Mouse (Mus musculus): ENCODE results near the gene Stx5a. TPM values are rescaled to one million over a fixed set of nuclear protein-coding genes. Genes with fewer than 3 reads are reported as not detected.
A peak's percentile ranks its signal among the peaks of the same experiment; 100 is the strongest.

Gene Stx5a
- polyA plus RNA-seq, 1 experiment: 88.0 TPM

GRCm38 (mm10) chr19:8736160-8736467 lies 5.1 kb upstream of the Stx5a start:
- peaks cover 5% of the 10 kb centered on the region for H3K4me1 ChIP-seq (ENCODE audit: control insufficient read depth, insufficient read depth, low read length)
- no peak for DNase-seq
- WGBS: 3% methylated on average over 11 of the region's 11 CpGs
- H3K4me3 ChIP-seq (replicated peaks; ENCODE audit: extremely low read depth, low read depth, low read length): peak overlapping the region; percentile 97
- TF ChIP-seq POLR2A (IDR thresholded peaks at IDR 0.05; ENCODE audit: borderline replicate concordance, extremely low read depth, low read depth, low read length) (no peak), CTCF (IDR thresholded peaks at IDR 0.05; ENCODE audit: insufficient read depth, low read length) (no peak)

GRCm38 (mm10) chr19:8738911-8739310 lies 2.3 kb upstream of the Stx5a start:
- TF ChIP-seq POLR2A (IDR thresholded peaks at IDR 0.05; ENCODE audit: borderline replicate concordance, extremely low read depth, low read depth, low read length) (no peak), CTCF (IDR thresholded peaks at IDR 0.05; ENCODE audit: insufficient read depth, low read length) (no peak)
- WGBS: 88% methylated on average over 7 of the region's 7 CpGs
- no peak for DNase-seq
- peaks cover 13% of the 10 kb centered on the region for H3K4me1 ChIP-seq (ENCODE audit: control insufficient read depth, insufficient read depth, low read length)
- H3K4me3 ChIP-seq (replicated peaks; ENCODE audit: extremely low read depth, low read depth, low read length): no peak overlapping the region

GRCm38 (mm10) chr19:8739646-8740045 lies 1.6 kb upstream of the Stx5a start:
- DNase-seq: no peak
- WGBS: 94% methylated on average over 6 of the region's 6 CpGs
- Histone ChIP-seq H3K4me1 (ENCODE audit: control insufficient read depth, insufficient read depth, low read length) (peaks cover 13% of the 10 kb centered on the region), H3K4me3 (replicated peaks; ENCODE audit: extremely low read depth, low read depth, low read length) (no peak overlapping the region)
- TF ChIP-seq CTCF (IDR thresholded peaks at IDR 0.05; ENCODE audit: insufficient read depth, low read length): no peak
- TF ChIP-seq POLR2A (IDR thresholded peaks at IDR 0.05; ENCODE audit: borderline replicate concordance, extremely low read depth, low read depth, low read length): no peak

- TF ChIP-seq CTCF (IDR thresholded peaks at IDR 0.05; ENCODE audit: insufficient read depth, low read length) (no peak), POLR2A (IDR thresholded peaks at IDR 0.05; ENCODE audit: borderline replicate concordance, extremely low read depth, low read depth, low read length) (no peak)
- WGBS: 64% methylated on average over 14 of the region's 14 CpGs
- Histone ChIP-seq H3K4me1 (ENCODE audit: control insufficient read depth, insufficient read depth, low read length) (peaks cover 13% of the 10 kb centered on the region), H3K4me3 (replicated peaks; ENCODE audit: extremely low read depth, low read depth, low read length) (peak within 1 kb of the TSS; percentile 98)
- no peak for DNase-seq
Observed at GRCm38 (mm10) chr19:8740603-8741002, 610 bp upstream of the Stx5a start, which contains the start of gene 1700092M07Rik. TSS of gene 1700092M07Rik (plus strand) at chr19:8740718.

- no peak for TF ChIP-seq CTCF (IDR thresholded peaks at IDR 0.05; ENCODE audit: insufficient read depth, low read length)
- TF ChIP-seq POLR2A (IDR thresholded peaks at IDR 0.05; ENCODE audit: borderline replicate concordance, extremely low read depth, low read depth, low read length): no peak
- peaks cover 13% of the 10 kb centered on the region for H3K4me1 ChIP-seq (ENCODE audit: control insufficient read depth, insufficient read depth, low read length)
- WGBS: 8% methylated on average over 14 of the region's 14 CpGs
- peak overlapping the region; percentile 83 for H3K4me3 ChIP-seq (replicated peaks; ENCODE audit: extremely low read depth, low read depth, low read length)
- no peak for DNase-seq
Observed at GRCm38 (mm10) chr19:8742176-8742575, 963 bp downstream of the Stx5a start.

- Histone ChIP-seq H3K4me1 (ENCODE audit: control insufficient read depth, insufficient read depth, low read length) (peaks cover 13% of the 10 kb centered on the region), H3K4me3 (replicated peaks; ENCODE audit: extremely low read depth, low read depth, low read length) (no peak overlapping the region)
- DNase-seq: no peak
- WGBS: 89% methylated on average over 1 of the region's 1 CpGs
- TF ChIP-seq CTCF (IDR thresholded peaks at IDR 0.05; ENCODE audit: insufficient read depth, low read length) (no peak), POLR2A (IDR thresholded peaks at IDR 0.05; ENCODE audit: borderline replicate concordance, extremely low read depth, low read depth, low read length) (no peak)
Observed at GRCm38 (mm10) chr19:8745382-8745781, 4.2 kb downstream of the Stx5a start.

- TF ChIP-seq CTCF (IDR thresholded peaks at IDR 0.05; ENCODE audit: insufficient read depth, low read length) (no peak), POLR2A (IDR thresholded peaks at IDR 0.05; ENCODE audit: borderline replicate concordance, extremely low read depth, low read depth, low read length) (no peak)
- DNase-seq: no peak
- H3K4me3 ChIP-seq (replicated peaks; ENCODE audit: extremely low read depth, low read depth, low read length): no peak overlapping the region
- WGBS: 70% methylated on average over 2 of the region's 2 CpGs
- H3K4me1 ChIP-seq (ENCODE audit: control insufficient read depth, insufficient read depth, low read length): peaks cover 8% of the 10 kb centered on the region
Observed at GRCm38 (mm10) chr19:8747368-8747767, 6.2 kb downstream of the Stx5a start.

- Histone ChIP-seq H3K4me3 (replicated peaks; ENCODE audit: extremely low read depth, low read depth, low read length) (no peak overlapping the region), H3K4me1 (ENCODE audit: control insufficient read depth, insufficient read depth, low read length) (peaks cover 17% of the 10 kb centered on the region)
- no peak for TF ChIP-seq CTCF (IDR thresholded peaks at IDR 0.05; ENCODE audit: insufficient read depth, low read length)
- no peak for TF ChIP-seq POLR2A (IDR thresholded peaks at IDR 0.05; ENCODE audit: borderline replicate concordance, extremely low read depth, low read depth, low read length)
- WGBS: 47% methylated on average over 3 of the region's 3 CpGs
- no peak for DNase-seq
Observed at GRCm38 (mm10) chr19:8755652-8756051, 14.4 kb downstream of the Stx5a start.

- TF ChIP-seq POLR2A (IDR thresholded peaks at IDR 0.05; ENCODE audit: borderline replicate concordance, extremely low read depth, low read depth, low read length) (peak; percentile 94), CTCF (IDR thresholded peaks at IDR 0.05; ENCODE audit: insufficient read depth, low read length) (no peak)
- Histone ChIP-seq H3K4me3 (replicated peaks; ENCODE audit: extremely low read depth, low read depth, low read length) (peak within 1 kb of the TSS; percentile 97), H3K4me1 (ENCODE audit: control insufficient read depth, insufficient read depth, low read length) (peaks cover 17% of the 10 kb centered on the region)
- under 1% methylated on average over 75 of the region's 75 CpGs for WGBS
- peak; percentile 89 for DNase-seq
Observed at GRCm38 (mm10) chr19:8756635-8757387, 15.6 kb downstream of the Stx5a start, which contains the start of gene Nxf1. TSS of gene Nxf1 (plus strand) at chr19:8757073.

GRCm38 (mm10) chr19:8757471-8757998 lies 16.3 kb downstream of the Stx5a start:
- no peak for TF ChIP-seq CTCF (IDR thresholded peaks at IDR 0.05; ENCODE audit: insufficient read depth, low read length)
- no peak for TF ChIP-seq POLR2A (IDR thresholded peaks at IDR 0.05; ENCODE audit: borderline replicate concordance, extremely low read depth, low read depth, low read length)
- Histone ChIP-seq H3K4me3 (replicated peaks; ENCODE audit: extremely low read depth, low read depth, low read length) (peak overlapping the region; percentile 91), H3K4me1 (ENCODE audit: control insufficient read depth, insufficient read depth, low read length) (peaks cover 17% of the 10 kb centered on the region)
- DNase-seq: no peak
- 2% methylated on average over 14 of the region's 14 CpGs for WGBS

Data from lung, adult 2 months (tissue).